Mouse (Mus musculus): ENCODE data around the gene Cdc7. TPM values are rescaled to one million over a fixed set of nuclear protein-coding genes. Genes with fewer than 3 reads are reported as not detected.

Cdc7 gene
- total and polyA plus RNA-seq, 3 experiments: 25.4 to 42.6 (median 27.8) TPM

GRCm38 (mm10) chr5:107019057-107019456 is 54.9 kb downstream of the Cdc7 start:
- Histone ChIP-seq H3K4me1 (ENCODE audit: control insufficient read depth in 1 of 2, insufficient read depth in 2 of 2) (peaks cover 13 to 20% of the 10 kb centered on the region in 2 experiments), H3K27me3 (replicated peaks) (no peaks in the 10 kb centered on the region), H3K9ac (ENCODE audit: insufficient read depth, low read depth) (no peak overlapping the region), H3K9me3 (replicated peaks; ENCODE audit: low read length) (no peaks in the 10 kb centered on the region), H3K36me3 (replicated peaks in 1 of 2; ENCODE audit: control insufficient read depth in 1 of 2, insufficient read depth in 1 of 2, low read length in 1 of 2) (no peaks in the 10 kb centered on the region), H3K27ac (ENCODE audit: insufficient read depth, low read depth) (no peak overlapping the region), H3K79me2 (replicated peaks; ENCODE audit: control insufficient read depth, extremely low read depth, insufficient read depth, poor library complexity, severe bottlenecking) (no peaks in the 10 kb centered on the region), H3K4me3 (replicated peaks in 1 of 3; ENCODE audit: low read depth in 2 of 3, low read length in 2 of 3, poor library complexity in 1 of 3) (no peak overlapping the region), H3K4me2 (ENCODE audit: insufficient read depth, low read depth, poor library complexity, severe bottlenecking) (no peak overlapping the region)
- no peak for DNase-seq (ENCODE audit: extremely low read depth)
- dilution Hi-C loops (cut with MboI; ENCODE audit: extremely low pct_ligation_motif_present, extremely low pct_unique_long_range_greater_than_20kb, low sequenced_read_pairs): no loop called here
- in situ Hi-C loops (cut with MboI; ENCODE audit: low pct_ligation_motif_present, low pct_unique_long_range_greater_than_20kb, low sequenced_read_pairs): no loop called here
- TF ChIP-seq USF1 (IDR thresholded peaks at IDR 0.05; ENCODE audit: low read depth, low read length) (no peak), USF2 (conservative IDR thresholded peaks at IDR 0.05; ENCODE audit: low read depth, low read length) (no peak), CHD2 (IDR thresholded peaks at IDR 0.05; ENCODE audit: low read length) (no peak), EP300 (IDR thresholded peaks at IDR 0.05; ENCODE audit: low read length) (no peak)

- TF ChIP-seq CHD2 (IDR thresholded peaks at IDR 0.05; ENCODE audit: low read length): no peak
- no peak for TF ChIP-seq NRF1 (IDR thresholded peaks at IDR 0.05; ENCODE audit: low read depth, low read length)
- no peak for TF ChIP-seq CHD1 (IDR thresholded peaks at IDR 0.05; ENCODE audit: low read depth, low read length)
- no peak for TF ChIP-seq ZKSCAN1 (IDR thresholded peaks at IDR 0.05; ENCODE audit: borderline replicate concordance, low read depth, low read length)
- no peak for TF ChIP-seq JUN (IDR thresholded peaks at IDR 0.05; ENCODE audit: insufficient read depth, low read depth, low read length)
- no peak for TF ChIP-seq TBP (conservative IDR thresholded peaks at IDR 0.05; ENCODE audit: low read depth, low read length)
- TF ChIP-seq MAFK (IDR thresholded peaks at IDR 0.05; ENCODE audit: insufficient replicate concordance, low read length): no peak
- no peak for TF ChIP-seq PAX5 (IDR thresholded peaks at IDR 0.05; ENCODE audit: low read length)
- TF ChIP-seq EP300 (IDR thresholded peaks at IDR 0.05; ENCODE audit: low read length): no peak
- no peak for TF ChIP-seq POLR2A (IDR thresholded peaks at IDR 0.05; ENCODE audit: low read depth, low read length)
- TF ChIP-seq ZMIZ1 (IDR thresholded peaks at IDR 0.05; ENCODE audit: low read depth, low read length): no peak
- TF ChIP-seq BHLHE40 (IDR thresholded peaks at IDR 0.05; ENCODE audit: low read depth, low read length): no peak
- no peak for TF ChIP-seq ELF1 (IDR thresholded peaks at IDR 0.05; ENCODE audit: low read depth, low read length)
- no peak for TF ChIP-seq NELFE (IDR thresholded peaks at IDR 0.05; ENCODE audit: low read depth, low read length)
- no peak for TF ChIP-seq KAT2A (IDR thresholded peaks at IDR 0.05; ENCODE audit: insufficient replicate concordance, low read length)
- TF ChIP-seq MAZ (IDR thresholded peaks at IDR 0.05; ENCODE audit: low read depth, low read length): no peak
- no peak for TF ChIP-seq MEF2A (IDR thresholded peaks at IDR 0.05; ENCODE audit: borderline replicate concordance, low read depth, low read length)
- TF ChIP-seq MXI1 (IDR thresholded peaks at IDR 0.05; ENCODE audit: low read depth, low read length): no peak
- no peak for TF ChIP-seq ZC3H11A (IDR thresholded peaks at IDR 0.05; ENCODE audit: low read depth, low read length)
Measured at GRCm38 (mm10) chr5:107019904-107020303, 55.8 kb downstream of the Cdc7 start.

More at GRCm38 (mm10) chr5:107019904-107020303, 55.8 kb downstream of the Cdc7 start:
- H3K9ac ChIP-seq (ENCODE audit: insufficient read depth, low read depth): no peak overlapping the region
- peaks cover 7 to 13% of the 10 kb centered on the region in 2 experiments for H3K4me1 ChIP-seq (ENCODE audit: control insufficient read depth in 1 of 2, insufficient read depth in 2 of 2)
- H3K4me2 ChIP-seq (ENCODE audit: insufficient read depth, low read depth, poor library complexity, severe bottlenecking): no peak overlapping the region
- H3K27me3 ChIP-seq (replicated peaks): no peaks in the 10 kb centered on the region
- H3K79me2 ChIP-seq (replicated peaks; ENCODE audit: control insufficient read depth, extremely low read depth, insufficient read depth, poor library complexity, severe bottlenecking): no peaks in the 10 kb centered on the region
- no peaks in the 10 kb centered on the region for H3K9me3 ChIP-seq (replicated peaks; ENCODE audit: low read length)
- in situ Hi-C loops (cut with MboI; ENCODE audit: low pct_ligation_motif_present, low pct_unique_long_range_greater_than_20kb, low sequenced_read_pairs): no loop called here
- H3K4me3 ChIP-seq (replicated peaks in 1 of 3; ENCODE audit: low read depth in 2 of 3, low read length in 2 of 3, poor library complexity in 1 of 3): no peak overlapping the region
- H3K27ac ChIP-seq (ENCODE audit: insufficient read depth, low read depth): no peak overlapping the region
- DNase-seq (ENCODE audit: extremely low read depth): no peak
- dilution Hi-C loops (cut with MboI; ENCODE audit: extremely low pct_ligation_motif_present, extremely low pct_unique_long_range_greater_than_20kb, low sequenced_read_pairs): no loop called here
- H3K36me3 ChIP-seq (replicated peaks in 1 of 2; ENCODE audit: control insufficient read depth in 1 of 2, insufficient read depth in 1 of 2, low read length in 1 of 2): no peaks in the 10 kb centered on the region
